Mouse (Mus musculus) small intestine, adult 2 months (tissue): ENCODE measurements around the gene Rph3al.
A peak's percentile ranks its signal among the peaks of the same experiment; 100 is the strongest.

Experiments used
- CTCF ChIP-seq: fragments of 200-500 bp; IDR thresholded peaks from 2 replicates; pipeline ENCODE4 v1.5.1; 2012; ENCODE audit warnings: low read depth, mild to moderate bottlenecking, control low read depth, inconsistent platforms, low read length, moderate library complexity, mixed read lengths; ENCODE audit not compliant: insufficient replicate concordance, insufficient read length; ENCODE audit errors: extremely low read depth
- POLR2A ChIP-seq: fragments of 200-500 bp; IDR thresholded peaks from 2 replicates; pipeline ENCODE4 v1.6.1; 2012; ENCODE audit warnings: low read depth, mild to moderate bottlenecking, control low read depth, inconsistent platforms, low read length, moderate library complexity

DNA sequence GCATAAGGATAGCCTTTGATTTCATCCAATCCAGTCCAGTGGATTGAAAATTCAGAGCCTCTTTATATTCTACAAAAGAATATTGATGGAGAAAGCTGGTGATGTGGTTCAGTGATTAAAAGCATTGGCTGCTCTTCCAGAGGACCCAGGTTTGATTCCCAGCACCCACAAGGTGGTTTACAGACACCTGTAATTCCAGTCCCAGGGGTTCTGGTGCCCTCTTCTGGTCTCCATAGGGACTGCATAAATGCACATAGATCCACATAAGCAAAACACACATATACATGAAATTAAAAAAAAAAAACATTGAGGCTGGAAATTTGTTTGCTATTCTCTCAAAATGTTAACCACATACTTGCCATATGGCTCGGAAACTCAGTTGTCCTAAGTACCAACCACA lies 26.3 kb downstream of the Rph3al start:
- no peak for TF ChIP-seq POLR2A
- TF ChIP-seq CTCF: peak; percentile 15; the same call in 1 of the 2 replicates
